Mouse (Mus musculus) neural tube, embryonic 14.5 days (tissue): Measurements from ENCODE around the gene Tmem267. TPM values are rescaled to one million over a fixed set of nuclear protein-coding genes. Genes with fewer than 3 reads are reported as not detected.
"Not testable (repeated sequence)": the region's sequence is repeated elsewhere in the genome, so short reads cannot be mapped to it uniquely, and the experiment has no call there.

Experiments
- ATAC-seq: fragments of 200-750 bp; cut with Nextera tagmentation; 2 replicates; pipeline ENCODE4 v1.8.0; 2017; ENCODE audit warnings: low read depth, mild to moderate bottlenecking, moderate TSS enrichment, moderate library complexity
- H3K27ac ChIP-seq: fragments of 300-500 bp; sonication (generic); 2 replicates; pipeline ENCODE4 v1.5.1; 2014; ENCODE audit warnings: low read depth, mild to moderate bottlenecking, control low read depth, low read length, moderate library complexity, mixed read lengths
- H3K27me3 ChIP-seq: fragments of 300-500 bp; sonication (generic); 2 replicates; pipeline ENCODE4 v1.6.1; 2014; ENCODE audit warnings: low read length; ENCODE audit not compliant: control insufficient read depth, insufficient read depth
- H3K36me3 ChIP-seq: fragments of 300-500 bp; sonication (generic); 2 replicates; pipeline ENCODE4 v1.6.1; 2014; ENCODE audit warnings: low read length, mixed read lengths; ENCODE audit not compliant: control insufficient read depth, insufficient read depth
- H3K4me1 ChIP-seq: fragments of 300-500 bp; sonication (generic); 2 replicates; pipeline ENCODE4 v1.6.1; 2014; ENCODE audit warnings: low read length; ENCODE audit not compliant: control insufficient read depth, insufficient read depth
- H3K4me2 ChIP-seq: fragments of 300-500 bp; sonication (generic); 2 replicates; pipeline ENCODE4 v1.6.1; 2014; ENCODE audit warnings: mild to moderate bottlenecking, low read depth, low read length, control low read depth
- H3K4me3 ChIP-seq: fragments of 300-500 bp; sonication (generic); 2 replicates; pipeline ENCODE4 v1.5.1; 2014; ENCODE audit warnings: low read depth, low read length, control low read depth, mixed read lengths
- H3K9ac ChIP-seq: fragments of 300-500 bp; sonication (generic); replicated peaks from 2 replicates; pipeline ENCODE4 v1.6.1; 2014; ENCODE audit warnings: low read depth, mild to moderate bottlenecking, control low read depth, low read length, mixed read lengths
- H3K9me3 ChIP-seq: fragments of 300-500 bp; sonication (generic); 2 replicates; pipeline ENCODE4 v1.6.1; 2016; ENCODE audit warnings: low read length; ENCODE audit not compliant: control insufficient read depth
- WGBS: fragments of 180-500 bp; shearing (Covaris S2); extraction: QIAGEN DNeasy Blood & Tissue Kit; methylation state at CpG from one replicate; pipeline ENCODE4 v1.1.7; 2014; 5-methylcytosine and 5-hydroxymethylcytosine counted together
- polyA plus RNA-seq: library from polyadenylated mRNA; unstranded; fragments of >200 nt; fragmentation: Nextera tagmentation; extraction: Ambion mirVana; gene quantifications from 2 replicates; pipeline ENCODE4 v1.2.1, GENCODE M21; 2014

Gene Tmem267
- polyA plus RNA-seq, 1 experiment from 2014 or later = 5.5 TPM

GRCm38 (mm10) chr13:119477789-119478188 lies 10.1 kb upstream of the Tmem267 start:
- ATAC-seq = no peak
- no peaks in the 10 kb centered on the region for H3K9me3 ChIP-seq
- peaks cover 61% of the 10 kb centered on the region for H3K36me3 ChIP-seq
- no peaks in the 10 kb centered on the region for H3K4me1 ChIP-seq
- H3K4me3 ChIP-seq = no peak overlapping the region
- H3K4me2 ChIP-seq = no peak overlapping the region
- no peak overlapping the region for H3K9ac ChIP-seq
- H3K27ac ChIP-seq = no peak overlapping the region
- no peaks in the 10 kb centered on the region for H3K27me3 ChIP-seq
- WGBS = 96% methylated on average over 2 of the region's 2 CpGs

GRCm38 (mm10) chr13:119487354-119487753 lies 485 bp upstream of the Tmem267 start:
- Histone ChIP-seq H3K9me3 (0 out of 2 replicates have a peak, but pooled peaks cover 2% of the 10 kb centered on the region), H3K4me2 (no peak overlapping the region; the same call in 1 of the 2 replicates), H3K36me3 (peaks cover 21% of the 10 kb centered on the region), H3K27me3 (no peaks in the 10 kb centered on the region), H3K27ac (no peak overlapping the region), H3K9ac (no peak overlapping the region; the same call in 1 of the 2 replicates), H3K4me3 (no peak overlapping the region), H3K4me1 (no peaks in the 10 kb centered on the region; the same call in 1 of the 2 replicates)
- WGBS = 45% methylated on average over 7 of the region's 7 CpGs
- ATAC-seq = no peak

GRCm38 (mm10) chr13:119492083-119492482 lies 4.2 kb downstream of the Tmem267 start:
- H3K9me3 ChIP-seq, ATAC-seq: not testable (repeated sequence)

GRCm38 (mm10) chr13:119494938-119495337 lies 7.1 kb downstream of the Tmem267 start:
- not testable (repeated sequence) for H3K4me2 ChIP-seq, H3K4me3 ChIP-seq, H3K36me3 ChIP-seq, H3K4me1 ChIP-seq, H3K27me3 ChIP-seq, H3K9me3 ChIP-seq, H3K27ac ChIP-seq, H3K9ac ChIP-seq, ATAC-seq
- WGBS = 96% methylated on average over 10 of the region's 22 CpGs

More at GRCm38 (mm10) chr13:119492083-119492482, 4.2 kb downstream of the Tmem267 start:
- not testable (repeated sequence) for H3K4me3 ChIP-seq, H3K4me1 ChIP-seq, H3K4me2 ChIP-seq, H3K9ac ChIP-seq, H3K36me3 ChIP-seq, H3K27me3 ChIP-seq, H3K27ac ChIP-seq
- 93% methylated on average over 10 of the region's 10 CpGs for WGBS

GRCm38 (mm10) chr13:119596321-119597211 lies 108.7 kb downstream of the Tmem267 start:
- H3K9me3 ChIP-seq, H3K4me2 ChIP-seq, H3K27me3 ChIP-seq, H3K4me1 ChIP-seq, H3K9ac ChIP-seq, H3K36me3 ChIP-seq, H3K27ac ChIP-seq, H3K4me3 ChIP-seq: not testable (repeated sequence)
- 72% methylated on average over 14 of the region's 16 CpGs for WGBS
- ATAC-seq = peak; percentile 92

- H3K27ac ChIP-seq, ATAC-seq, H3K9me3 ChIP-seq, H3K4me3 ChIP-seq, H3K9ac ChIP-seq, H3K4me1 ChIP-seq, H3K27me3 ChIP-seq, H3K4me2 ChIP-seq, H3K36me3 ChIP-seq: not testable (repeated sequence)
Observed at GRCm38 (mm10) chr13:119598466-119598865, 110.6 kb downstream of the Tmem267 start.

GRCm38 (mm10) chr13:119599066-119599465 lies 111.2 kb downstream of the Tmem267 start:
- H3K4me1 ChIP-seq, H3K27ac ChIP-seq, H3K27me3 ChIP-seq, H3K9me3 ChIP-seq, H3K9ac ChIP-seq, H3K4me2 ChIP-seq, H3K4me3 ChIP-seq, H3K36me3 ChIP-seq, ATAC-seq: not testable (repeated sequence)
- WGBS = 77% methylated on average over 8 of the region's 12 CpGs

- ATAC-seq, H3K36me3 ChIP-seq, H3K4me2 ChIP-seq, H3K27ac ChIP-seq, H3K4me3 ChIP-seq, H3K4me1 ChIP-seq, H3K9ac ChIP-seq, H3K27me3 ChIP-seq, H3K9me3 ChIP-seq: not testable (repeated sequence)
- 74% methylated on average over 2 of the region's 2 CpGs for WGBS
Observed at GRCm38 (mm10) chr13:119599498-119599897, 111.7 kb downstream of the Tmem267 start.

GRCm38 (mm10) chr13:119600166-119600565 lies 112.3 kb downstream of the Tmem267 start:
- H3K9me3 ChIP-seq, H3K36me3 ChIP-seq, H3K4me2 ChIP-seq, H3K27me3 ChIP-seq, H3K4me1 ChIP-seq, ATAC-seq, H3K9ac ChIP-seq, H3K27ac ChIP-seq, H3K4me3 ChIP-seq: not testable (repeated sequence)
